Mouse (Mus musculus) heart, adult 18-20 months (tissue): Measurements from ENCODE around the gene Tmem174. TPM values are rescaled to one million over a fixed set of nuclear protein-coding genes. Genes with fewer than 3 reads are reported as not detected.

Experiments
- DNase-seq, 2 experiments: peaks; one replicate each; pipeline ENCODE4 v3.0.0; 2021 to 2022; ENCODE audit warnings: mixed read lengths in 1 of 2
- long read RNA-seq, 2 experiments: library from polyadenylated mRNA; stranded (forward); transcript quantifications; one replicate each; pipeline ENCODE4 v2.0.0; 2021
- total RNA-seq, 2 experiments: library from RNA; stranded (reverse); gene quantifications; 2 replicates each; pipeline ENCODE4 v1.2.3; 2021

Tmem174 gene
- not detected for total RNA-seq
- long read RNA-seq, experiment 1, result 0 reads
- long read RNA-seq, experiment 2, result 0 reads

GRCm38 (mm10) chr13:98637145-98637544 lies at the start of gene Tmem174:
Gene Tmem174 (minus strand): TSS chr13:98637410.
- DNase-seq, result no peak

- DNase-seq, result no peak
These were observed 47.1 kb upstream of the Tmem174 start for GRCm38 (mm10) chr13:98684144-98684900.

GRCm38 (mm10) chr13:98683412-98683811 lies 46.2 kb upstream of the Tmem174 start:
- no peak for DNase-seq

- no peak for DNase-seq
These were observed 43.4 kb upstream of the Tmem174 start for GRCm38 (mm10) chr13:98680470-98681060.

- DNase-seq, result no peak
These were observed 42.4 kb upstream of the Tmem174 start for GRCm38 (mm10) chr13:98679631-98680041.

GRCm38 (mm10) chr13:98679230-98679629 lies 42.0 kb upstream of the Tmem174 start:
- no peak for DNase-seq

GRCm38 (mm10) chr13:98673922-98674321 lies 36.7 kb upstream of the Tmem174 start:
- DNase-seq, result no peak

- DNase-seq, result no peak
These were observed 32.1 kb upstream of the Tmem174 start for GRCm38 (mm10) chr13:98669296-98669695.

GRCm38 (mm10) chr13:98667316-98667715 lies 30.1 kb upstream of the Tmem174 start:
- no peak for DNase-seq

GRCm38 (mm10) chr13:98665240-98665639 lies 28.0 kb upstream of the Tmem174 start:
- no peak for DNase-seq

GRCm38 (mm10) chr13:98662173-98662675 lies 25.0 kb upstream of the Tmem174 start:
- DNase-seq, result no peak

GRCm38 (mm10) chr13:98656034-98656471 lies 18.8 kb upstream of the Tmem174 start:
- no peak for DNase-seq

GRCm38 (mm10) chr13:98655346-98655745 lies 18.1 kb upstream of the Tmem174 start:
- no peak for DNase-seq

GRCm38 (mm10) chr13:98654129-98654939 lies 17.1 kb upstream of the Tmem174 start:
- DNase-seq, result peak; percentile 62 to 84

GRCm38 (mm10) chr13:98652194-98652593 lies 15.0 kb upstream of the Tmem174 start:
- DNase-seq, result no peak

- DNase-seq, result peak in 1 of 2 experiments; percentile 33
These were observed 14.2 kb upstream of the Tmem174 start for GRCm38 (mm10) chr13:98651228-98651977.

- no peak for DNase-seq
These were observed 10.8 kb upstream of the Tmem174 start for GRCm38 (mm10) chr13:98647775-98648568.

- DNase-seq, result no peak
These were observed 1.4 kb upstream of the Tmem174 start for GRCm38 (mm10) chr13:98638507-98639166.

GRCm38 (mm10) chr13:98636571-98636970 lies 639 bp downstream of the Tmem174 start:
- no peak for DNase-seq
